Mouse (Mus musculus): Measurements from ENCODE around the gene Mpnd. TPM values are rescaled to one million over a fixed set of nuclear protein-coding genes. Genes with fewer than 3 reads are reported as not detected.
A peak's percentile ranks its signal among the peaks of the same experiment; 100 is the strongest.

Gene Mpnd
- polyA plus RNA-seq, 1 experiment from 2014 or later: 131 TPM

DNA sequence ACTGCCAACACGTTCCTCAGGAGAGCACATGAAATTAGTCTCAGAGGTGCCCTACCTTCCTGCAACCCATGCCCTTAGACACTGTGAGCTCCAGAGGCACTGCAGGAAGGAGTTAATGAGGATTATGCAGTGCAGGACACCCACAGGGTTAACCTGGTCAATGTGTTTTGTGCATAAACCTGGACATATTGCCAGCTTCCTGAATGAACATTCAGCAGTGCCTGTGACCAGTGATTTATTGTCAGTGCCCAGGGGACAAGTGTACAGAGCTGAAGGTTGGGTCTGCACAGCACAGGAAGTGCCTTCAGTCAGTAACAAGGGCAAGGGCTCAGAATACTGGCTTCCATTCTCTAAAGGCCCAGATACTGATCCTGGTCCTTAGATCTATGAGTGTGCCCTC is 21.4 kb downstream of the Mpnd start:
- Histone ChIP-seq H3K9me3 (replicated peaks) (no peaks in the 10 kb centered on the region), H3K27ac (replicated peaks) (no peak overlapping the region), H3K27me3 (ENCODE audit: low read depth, poor library complexity, severe bottlenecking) (no peaks in the 10 kb centered on the region), H3K36me3 (peaks cover 73% of the 10 kb centered on the region), H3K4me3 (no peak overlapping the region), H3K4me1 (peaks cover 18% of the 10 kb centered on the region)
- no peak for DNase-seq (ENCODE audit: low spot score)
- 79% methylated on average over 1 of the region's 1 CpGs for WGBS

- Histone ChIP-seq H3K27ac (replicated peaks) (no peak overlapping the region), H3K4me3 (no peak overlapping the region), H3K9me3 (replicated peaks) (no peaks in the 10 kb centered on the region), H3K4me1 (peaks cover 16% of the 10 kb centered on the region), H3K27me3 (ENCODE audit: low read depth, poor library complexity, severe bottlenecking) (no peaks in the 10 kb centered on the region), H3K36me3 (peaks cover 79% of the 10 kb centered on the region)
- no peak for DNase-seq (ENCODE audit: low spot score)
- WGBS: 92% methylated on average over 5 of the region's 5 CpGs
Measured at GRCm38 (mm10) chr17:56027801-56028441, 22.4 kb downstream of the Mpnd start.

DNA sequence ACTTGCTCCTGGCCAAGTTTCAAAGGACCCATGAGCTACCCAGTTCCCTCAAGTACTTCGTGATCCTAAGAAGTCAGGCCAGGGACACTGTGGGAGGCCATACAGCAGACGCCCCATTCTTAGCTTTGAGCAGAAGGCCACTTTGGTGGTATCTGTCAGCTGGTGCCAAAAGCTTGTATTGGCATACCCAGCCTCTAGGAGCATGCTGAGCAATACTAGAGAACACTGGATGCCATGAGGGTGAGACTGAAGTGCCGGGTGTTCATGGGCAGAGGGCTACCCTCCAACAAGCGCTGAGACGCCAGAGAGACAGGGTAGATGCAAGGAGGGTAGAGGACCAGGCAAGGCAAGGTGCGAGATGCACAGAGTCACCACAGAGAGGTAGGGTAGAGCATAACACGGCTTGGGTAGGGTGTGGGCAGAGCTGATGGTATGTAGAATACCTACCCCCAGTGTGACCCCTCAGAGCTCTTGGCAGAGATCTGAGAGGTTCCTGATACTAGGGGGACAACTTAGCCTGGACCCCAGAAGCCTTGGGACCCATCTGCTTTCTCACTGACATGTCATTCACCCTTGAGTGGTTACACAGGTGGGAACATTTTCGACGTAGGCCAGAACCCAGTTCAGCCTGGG is 24.8 kb downstream of the Mpnd start:
- no peak for DNase-seq (ENCODE audit: low spot score)
- Histone ChIP-seq H3K4me3 (no peak overlapping the region), H3K4me1 (peaks cover 23% of the 10 kb centered on the region), H3K27ac (replicated peaks) (no peak overlapping the region), H3K27me3 (ENCODE audit: low read depth, poor library complexity, severe bottlenecking) (no peaks in the 10 kb centered on the region), H3K9me3 (replicated peaks) (no peaks in the 10 kb centered on the region), H3K36me3 (peaks cover 85% of the 10 kb centered on the region)
- 91% methylated on average over 9 of the region's 9 CpGs for WGBS

DNA sequence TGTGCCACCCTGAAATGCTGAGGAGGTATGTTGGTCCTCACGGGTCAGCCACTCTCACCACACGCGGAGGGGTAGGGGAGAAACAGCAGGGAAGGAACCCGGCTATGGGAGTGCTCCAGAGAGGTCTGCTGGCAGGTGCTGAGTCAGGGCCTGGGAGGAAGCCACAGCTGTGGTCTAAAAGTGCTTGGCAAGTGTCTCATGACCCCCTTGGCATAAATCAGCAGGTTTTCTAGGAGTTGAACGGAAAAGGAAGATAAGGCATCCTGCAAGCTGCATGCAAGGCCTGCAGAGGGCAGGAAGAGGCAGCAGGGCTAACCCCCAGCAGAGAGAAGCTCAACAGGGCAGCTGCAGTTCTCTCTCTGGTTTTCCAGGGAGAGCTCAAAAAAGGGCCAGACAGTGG is 25.4 kb downstream of the Mpnd start:
- WGBS: 84% methylated on average over 5 of the region's 5 CpGs
- H3K4me1 ChIP-seq: peaks cover 27% of the 10 kb centered on the region
- no peak overlapping the region for H3K27ac ChIP-seq (replicated peaks)
- H3K27me3 ChIP-seq (ENCODE audit: low read depth, poor library complexity, severe bottlenecking): no peaks in the 10 kb centered on the region
- H3K9me3 ChIP-seq (replicated peaks): no peaks in the 10 kb centered on the region
- no peak for DNase-seq (ENCODE audit: low spot score)
- peaks cover 83% of the 10 kb centered on the region for H3K36me3 ChIP-seq
- no peak overlapping the region for H3K4me3 ChIP-seq

- no peak overlapping the region for H3K27ac ChIP-seq (replicated peaks)
- no peaks in the 10 kb centered on the region for H3K9me3 ChIP-seq (replicated peaks)
- H3K27me3 ChIP-seq (ENCODE audit: low read depth, poor library complexity, severe bottlenecking): no peaks in the 10 kb centered on the region
- H3K36me3 ChIP-seq: peaks cover 81% of the 10 kb centered on the region
- DNase-seq (ENCODE audit: low spot score): no peak
- H3K4me3 ChIP-seq: no peak overlapping the region
- WGBS: 93% methylated on average over 7 of the region's 7 CpGs
- peaks cover 27% of the 10 kb centered on the region for H3K4me1 ChIP-seq
Measured at GRCm38 (mm10) chr17:56031431-56031830, 25.9 kb downstream of the Mpnd start.

- Histone ChIP-seq H3K36me3 (peaks cover 74% of the 10 kb centered on the region), H3K27ac (replicated peaks) (no peak overlapping the region), H3K4me1 (peaks cover 27% of the 10 kb centered on the region), H3K4me3 (no peak overlapping the region), H3K9me3 (replicated peaks) (no peaks in the 10 kb centered on the region), H3K27me3 (ENCODE audit: low read depth, poor library complexity, severe bottlenecking) (no peaks in the 10 kb centered on the region)
- no peak for DNase-seq (ENCODE audit: low spot score)
- WGBS: 83% methylated on average over 6 of the region's 6 CpGs
Measured at GRCm38 (mm10) chr17:56032127-56032733, 26.7 kb downstream of the Mpnd start.

DNA sequence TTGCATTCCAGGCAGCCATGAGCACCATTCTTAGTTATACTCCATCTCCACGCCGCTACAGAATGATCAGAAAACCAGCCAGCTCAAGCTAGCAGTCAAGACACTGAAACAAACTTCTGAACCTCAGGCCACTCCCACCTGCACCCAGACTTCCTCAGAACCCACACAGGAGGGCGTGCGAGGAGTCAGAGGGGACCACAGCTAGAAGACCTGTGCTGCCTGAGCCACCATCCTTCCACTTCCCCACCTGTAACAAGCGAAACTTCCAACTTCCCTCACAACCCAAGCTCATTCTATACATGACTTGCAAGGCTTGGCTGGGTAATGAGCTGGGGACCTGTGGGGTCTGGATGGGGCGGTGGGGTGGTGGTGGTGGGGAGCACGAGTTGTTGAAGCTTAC is 27.3 kb downstream of the Mpnd start:
- 91% methylated on average over 7 of the region's 7 CpGs for WGBS
- H3K4me1 ChIP-seq: peaks cover 27% of the 10 kb centered on the region
- DNase-seq (ENCODE audit: low spot score): no peak
- H3K9me3 ChIP-seq (replicated peaks): no peaks in the 10 kb centered on the region
- no peak overlapping the region for H3K27ac ChIP-seq (replicated peaks)
- no peaks in the 10 kb centered on the region for H3K27me3 ChIP-seq (ENCODE audit: low read depth, poor library complexity, severe bottlenecking)
- peaks cover 68% of the 10 kb centered on the region for H3K36me3 ChIP-seq
- H3K4me3 ChIP-seq: no peak overlapping the region

DNA sequence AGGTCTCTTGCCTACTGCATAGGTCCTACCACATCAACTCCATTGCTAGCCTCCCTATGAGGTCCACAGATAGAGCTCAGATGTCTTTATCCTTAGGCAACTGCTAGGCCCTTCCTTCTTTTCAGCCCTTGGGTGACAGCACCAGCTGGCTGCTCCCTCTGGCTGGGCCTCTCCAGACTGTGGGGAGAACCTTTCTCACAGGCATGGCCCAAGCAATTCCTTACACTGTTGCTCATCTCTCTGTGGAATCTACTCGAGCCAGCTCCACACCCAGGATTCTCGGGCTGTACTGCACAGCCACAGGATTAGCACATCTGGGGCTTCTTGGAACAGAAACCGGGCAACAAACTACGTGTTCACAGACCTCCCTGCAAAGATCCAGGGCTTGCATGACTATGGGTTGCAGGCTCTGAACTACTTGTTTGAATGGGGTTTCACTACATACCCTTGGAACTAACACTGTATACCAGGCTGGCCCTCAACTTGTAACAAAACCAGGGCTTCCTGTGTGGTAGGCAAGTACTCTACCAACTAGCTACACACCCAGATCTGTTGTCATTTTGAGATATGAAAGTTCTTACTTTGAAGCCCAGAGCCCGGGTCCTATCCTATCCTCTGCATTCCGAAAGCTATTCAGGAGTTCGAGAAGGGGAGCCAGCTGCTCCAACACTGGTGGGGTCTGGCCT is 28.7 kb downstream of the Mpnd start:
- 91% methylated on average over 7 of the region's 7 CpGs for WGBS
- Histone ChIP-seq H3K27ac (replicated peaks) (no peak overlapping the region), H3K4me3 (peak overlapping the region; percentile 90; the same call in 1 of the 2 replicates), H3K4me1 (peaks cover 27% of the 10 kb centered on the region), H3K36me3 (peaks cover 54% of the 10 kb centered on the region), H3K27me3 (ENCODE audit: low read depth, poor library complexity, severe bottlenecking) (no peaks in the 10 kb centered on the region), H3K9me3 (replicated peaks) (no peaks in the 10 kb centered on the region)
- DNase-seq (ENCODE audit: low spot score): no peak

- no peak for DNase-seq (ENCODE audit: low spot score)
- Histone ChIP-seq H3K27me3 (ENCODE audit: low read depth, poor library complexity, severe bottlenecking) (no peaks in the 10 kb centered on the region), H3K4me1 (peaks cover 22% of the 10 kb centered on the region), H3K27ac (replicated peaks) (no peak overlapping the region), H3K4me3 (peak overlapping the region; percentile 90; the same call in 1 of the 2 replicates), H3K9me3 (replicated peaks) (no peaks in the 10 kb centered on the region), H3K36me3 (peaks cover 49% of the 10 kb centered on the region)
- 94% methylated on average over 6 of the region's 6 CpGs for WGBS
Measured at GRCm38 (mm10) chr17:56034726-56035100, 29.2 kb downstream of the Mpnd start.

DNA sequence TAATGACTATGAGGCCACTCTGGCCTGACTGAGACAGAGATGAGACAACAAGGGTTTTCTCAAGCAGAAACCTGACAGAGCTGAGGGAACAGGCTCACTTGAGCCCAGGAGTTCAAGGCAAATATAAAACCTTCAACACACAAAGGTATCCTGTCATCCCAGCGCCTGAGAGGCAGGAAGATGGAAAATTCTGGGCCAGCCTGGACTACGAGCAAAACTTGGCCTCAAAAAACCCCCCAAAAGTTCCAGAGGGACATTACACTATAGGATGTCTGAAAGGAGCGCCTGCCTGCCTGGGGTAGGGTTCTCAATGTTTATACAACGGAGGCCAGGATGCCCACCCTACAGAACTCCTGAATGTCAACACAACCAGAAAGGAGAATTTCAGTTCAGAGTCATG is 29.7 kb downstream of the Mpnd start:
- H3K27ac ChIP-seq (replicated peaks): no peak overlapping the region
- WGBS: 90% methylated on average over 4 of the region's 4 CpGs
- peaks cover 45% of the 10 kb centered on the region for H3K36me3 ChIP-seq
- no peak for DNase-seq (ENCODE audit: low spot score)
- peaks cover 22% of the 10 kb centered on the region for H3K4me1 ChIP-seq
- H3K4me3 ChIP-seq: peak overlapping the region; percentile 90
- no peaks in the 10 kb centered on the region for H3K27me3 ChIP-seq (ENCODE audit: low read depth, poor library complexity, severe bottlenecking)
- no peaks in the 10 kb centered on the region for H3K9me3 ChIP-seq (replicated peaks)

DNA sequence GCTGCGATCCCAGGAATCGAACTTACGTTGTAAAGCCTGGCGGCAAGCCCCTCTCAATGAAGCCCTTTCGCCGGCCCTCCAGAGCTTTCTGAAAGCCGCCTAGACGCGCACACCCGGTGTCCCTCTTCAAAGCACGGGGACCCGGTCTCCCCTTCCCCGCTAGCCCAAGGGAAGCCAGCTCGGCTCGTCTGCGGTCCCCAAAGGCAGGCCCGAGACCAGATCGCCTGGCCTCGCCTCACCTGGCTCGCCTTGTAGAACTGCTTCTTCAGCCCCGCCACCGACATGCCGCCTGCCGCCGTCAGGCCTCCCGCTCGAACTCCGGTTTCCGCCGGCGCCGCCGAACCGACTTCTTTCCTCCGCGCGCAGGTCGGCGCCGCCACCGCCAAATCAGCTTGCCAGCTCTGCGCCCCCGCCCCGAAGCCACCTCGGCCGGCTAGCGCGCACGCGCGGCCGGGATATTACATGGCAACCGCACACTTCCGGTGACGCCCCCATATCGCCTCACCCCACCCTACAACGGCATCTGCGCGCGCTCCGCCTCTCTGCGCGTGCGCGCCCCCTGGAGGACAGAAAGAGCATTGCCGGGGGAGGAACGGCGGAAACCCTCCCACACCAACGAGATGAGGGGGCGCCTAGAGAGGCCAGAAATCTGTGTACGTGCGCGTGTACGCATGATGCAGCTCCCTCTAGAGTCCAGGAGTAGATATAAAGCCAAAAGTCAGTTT is 30.8 kb downstream of the Mpnd start, which contains the start of gene Sh3gl1:
TSS of gene Sh3gl1 (minus strand) at position 460 of the 725 bp plus-strand sequence.
- Histone ChIP-seq H3K27me3 (ENCODE audit: low read depth, poor library complexity, severe bottlenecking) (no peaks in the 10 kb centered on the region), H3K36me3 (peaks cover 33% of the 10 kb centered on the region), H3K4me3 (peak within 1 kb of the TSS; percentile 90), H3K9me3 (replicated peaks) (no peaks in the 10 kb centered on the region), H3K4me1 (peaks cover 30% of the 10 kb centered on the region), H3K27ac (replicated peaks) (peak within 1 kb of the TSS; percentile 94)
- WGBS: under 1% methylated on average over 74 of the region's 74 CpGs
- peak; percentile 99 for DNase-seq (ENCODE audit: low spot score)

DNA sequence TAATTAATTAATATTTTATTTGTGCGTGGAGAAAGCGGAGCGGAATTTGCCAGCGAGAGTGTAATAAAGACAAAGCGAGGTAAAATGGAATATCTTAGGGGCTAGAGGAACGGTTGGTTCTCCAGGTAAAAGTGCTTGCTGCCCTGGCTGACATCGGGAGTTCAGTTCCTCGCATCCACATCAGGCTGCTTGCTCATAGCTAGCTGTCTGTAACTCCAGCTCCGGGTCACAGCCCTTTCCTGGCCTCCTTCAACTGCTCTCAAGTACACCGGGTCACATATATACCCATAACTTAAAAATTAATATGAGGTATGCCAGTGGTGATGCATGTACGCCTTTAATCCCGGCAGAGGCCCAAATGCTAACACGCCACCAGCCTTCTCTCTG is 31.4 kb downstream of the Mpnd start:
- H3K36me3 ChIP-seq: peaks cover 30% of the 10 kb centered on the region
- peak overlapping the region; percentile 94 for H3K27ac ChIP-seq (replicated peaks)
- WGBS: 41% methylated on average over 13 of the region's 13 CpGs

More for the DNA sequence above, 31.4 kb downstream of the Mpnd start:
- peak overlapping the region; percentile 90 for H3K4me3 ChIP-seq
- no peak for DNase-seq (ENCODE audit: low spot score)
- peaks cover 36% of the 10 kb centered on the region for H3K4me1 ChIP-seq
- H3K27me3 ChIP-seq (ENCODE audit: low read depth, poor library complexity, severe bottlenecking): no peaks in the 10 kb centered on the region
- H3K9me3 ChIP-seq (replicated peaks): no peaks in the 10 kb centered on the region
